Mouse (Mus musculus): ENCODE results near the gene Cd27. TPM values are rescaled to one million over a fixed set of nuclear protein-coding genes. Genes with fewer than 3 reads are reported as not detected.

Gene Cd27
- total and polyA plus RNA-seq, 3 experiments = 0.87 TPM; not detected in 2

GRCm38 (mm10) chr6:125253863-125254715 is 17.3 kb upstream of the Cd27 start:
- H3K4me1 ChIP-seq (ENCODE audit: insufficient read depth, low read depth, low read length) = peaks cover 13% of the 10 kb centered on the region
- no peak for ATAC-seq (ENCODE audit: extremely low read depth, insufficient number of reproducible peaks, low FRiP score, poor library complexity, severe bottlenecking)
- DNase-seq (ENCODE audit: low spot score) = no peak
- no peak overlapping the region for H3K4me3 ChIP-seq (ENCODE audit: low read depth, low read length)
- no peaks in the 10 kb centered on the region for H3K9me3 ChIP-seq (replicated peaks)
- TF ChIP-seq GATA1 (IDR thresholded peaks at IDR 0.05; ENCODE audit: borderline replicate concordance, low read length) (no peak), CTCF (IDR thresholded peaks at IDR 0.05; ENCODE audit: low read depth, low read length) (no peak), TAL1 (conservative IDR thresholded peaks at IDR 0.05; ENCODE audit: low read depth, low read length) (no peak), GATA2 (IDR thresholded peaks at IDR 0.05; ENCODE audit: borderline replicate concordance, low read depth, low read length) (no peak), POLR2AphosphoS5 (IDR thresholded peaks at IDR 0.05; ENCODE audit: insufficient replicate concordance, low read depth, low read length) (no peak)
- H3K36me3 ChIP-seq (replicated peaks) = no peaks in the 10 kb centered on the region
- H3K27me3 ChIP-seq (ENCODE audit: insufficient read depth, low read length) = peaks cover 18% of the 10 kb centered on the region; the same call in 1 of the 2 replicates

DNA sequence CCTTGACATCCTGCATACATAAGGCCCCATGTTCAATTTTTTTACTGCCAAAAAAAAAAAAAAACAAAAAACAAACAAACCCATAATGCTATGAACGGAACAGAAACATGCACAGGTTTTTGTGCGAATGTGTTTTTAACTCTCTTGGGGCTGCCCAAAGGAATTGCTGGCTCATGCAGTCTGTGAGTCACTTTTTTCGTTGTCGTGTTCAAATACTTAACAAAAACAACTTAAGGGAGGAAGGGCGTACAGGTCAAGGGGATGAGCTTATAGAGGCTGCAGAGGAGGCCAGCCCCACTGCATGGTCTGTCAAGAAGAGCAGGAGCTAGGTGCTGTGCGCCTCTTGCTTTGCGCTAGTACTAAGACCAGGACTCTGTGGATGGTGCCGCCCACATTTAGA is 15.9 kb upstream of the Cd27 start:
- peaks cover 9% of the 10 kb centered on the region; the same call in 1 of the 2 replicates for H3K27me3 ChIP-seq (ENCODE audit: insufficient read depth, low read length)
- no peak for DNase-seq (ENCODE audit: low spot score)
- ATAC-seq (ENCODE audit: extremely low read depth, insufficient number of reproducible peaks, low FRiP score, poor library complexity, severe bottlenecking) = no peak
- TF ChIP-seq GATA1 (IDR thresholded peaks at IDR 0.05; ENCODE audit: borderline replicate concordance, low read length) (no peak), TAL1 (conservative IDR thresholded peaks at IDR 0.05; ENCODE audit: low read depth, low read length) (no peak), POLR2AphosphoS5 (IDR thresholded peaks at IDR 0.05; ENCODE audit: insufficient replicate concordance, low read depth, low read length) (no peak), GATA2 (IDR thresholded peaks at IDR 0.05; ENCODE audit: borderline replicate concordance, low read depth, low read length) (no peak), CTCF (IDR thresholded peaks at IDR 0.05; ENCODE audit: low read depth, low read length) (no peak)
- H3K4me3 ChIP-seq (ENCODE audit: low read depth, low read length) = no peak overlapping the region
- H3K9me3 ChIP-seq (replicated peaks) = no peaks in the 10 kb centered on the region
- H3K36me3 ChIP-seq (replicated peaks) = no peaks in the 10 kb centered on the region
- peaks cover 13% of the 10 kb centered on the region for H3K4me1 ChIP-seq (ENCODE audit: insufficient read depth, low read depth, low read length)

GRCm38 (mm10) chr6:125252285-125252684 is 15.5 kb upstream of the Cd27 start:
- no peak for DNase-seq (ENCODE audit: low spot score)
- Histone ChIP-seq H3K4me1 (ENCODE audit: insufficient read depth, low read depth, low read length) (peaks cover 13% of the 10 kb centered on the region), H3K36me3 (replicated peaks) (no peaks in the 10 kb centered on the region), H3K4me3 (ENCODE audit: low read depth, low read length) (no peak overlapping the region), H3K27me3 (ENCODE audit: insufficient read depth, low read length) (peaks cover 8% of the 10 kb centered on the region; the same call in 1 of the 2 replicates), H3K9me3 (replicated peaks) (no peaks in the 10 kb centered on the region)
- TF ChIP-seq TAL1 (conservative IDR thresholded peaks at IDR 0.05; ENCODE audit: low read depth, low read length) (no peak), GATA1 (IDR thresholded peaks at IDR 0.05; ENCODE audit: borderline replicate concordance, low read length) (no peak), GATA2 (IDR thresholded peaks at IDR 0.05; ENCODE audit: borderline replicate concordance, low read depth, low read length) (no peak), POLR2AphosphoS5 (IDR thresholded peaks at IDR 0.05; ENCODE audit: insufficient replicate concordance, low read depth, low read length) (no peak)
- ATAC-seq (ENCODE audit: extremely low read depth, insufficient number of reproducible peaks, low FRiP score, poor library complexity, severe bottlenecking) = no peak

DNA sequence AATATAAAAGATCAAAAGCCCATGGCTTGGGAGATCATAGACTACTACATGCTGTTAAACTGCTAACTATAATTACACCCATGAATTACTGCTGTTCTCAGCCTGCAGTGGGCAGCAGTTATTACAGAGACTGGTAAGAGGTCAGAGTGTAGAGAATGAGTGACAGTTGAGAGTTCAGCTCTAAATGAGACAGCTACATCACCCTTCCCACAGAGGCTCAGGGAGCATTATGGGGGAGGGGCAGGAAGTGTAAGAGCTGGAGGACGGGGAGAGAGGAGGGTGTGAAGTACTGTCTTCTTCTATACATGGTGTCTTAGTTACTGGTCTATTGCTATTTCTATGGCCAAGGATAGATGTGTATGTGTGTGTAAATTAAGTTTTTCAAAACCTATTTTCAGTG is 7.7 kb upstream of the Cd27 start:
- peaks cover 7% of the 10 kb centered on the region for H3K36me3 ChIP-seq (replicated peaks)
- H3K4me3 ChIP-seq (ENCODE audit: low read depth, low read length) = no peak overlapping the region
- ATAC-seq (ENCODE audit: extremely low read depth, insufficient number of reproducible peaks, low FRiP score, poor library complexity, severe bottlenecking) (no peak), DNase-seq (ENCODE audit: low spot score) (no peak)
- H3K9me3 ChIP-seq (replicated peaks) = no peaks in the 10 kb centered on the region
- TF ChIP-seq TAL1 (conservative IDR thresholded peaks at IDR 0.05; ENCODE audit: low read depth, low read length) = no peak
- TF ChIP-seq CTCF (IDR thresholded peaks at IDR 0.05; ENCODE audit: low read depth, low read length) = no peak
- no peak for TF ChIP-seq GATA2 (IDR thresholded peaks at IDR 0.05; ENCODE audit: borderline replicate concordance, low read depth, low read length)
- TF ChIP-seq POLR2AphosphoS5 (IDR thresholded peaks at IDR 0.05; ENCODE audit: insufficient replicate concordance, low read depth, low read length) = no peak
- no peak for TF ChIP-seq GATA1 (IDR thresholded peaks at IDR 0.05; ENCODE audit: borderline replicate concordance, low read length)
- peaks cover 6% of the 10 kb centered on the region; the same call in 1 of the 2 replicates for H3K27me3 ChIP-seq (ENCODE audit: insufficient read depth, low read length)
- peaks cover 2% of the 10 kb centered on the region for H3K4me1 ChIP-seq (ENCODE audit: insufficient read depth, low read depth, low read length)

GRCm38 (mm10) chr6:125241566-125241965 is 4.8 kb upstream of the Cd27 start:
- TF ChIP-seq CTCF (IDR thresholded peaks at IDR 0.05; ENCODE audit: low read depth, low read length) (no peak), GATA1 (IDR thresholded peaks at IDR 0.05; ENCODE audit: borderline replicate concordance, low read length) (no peak), POLR2AphosphoS5 (IDR thresholded peaks at IDR 0.05; ENCODE audit: insufficient replicate concordance, low read depth, low read length) (no peak), TAL1 (conservative IDR thresholded peaks at IDR 0.05; ENCODE audit: low read depth, low read length) (no peak), GATA2 (IDR thresholded peaks at IDR 0.05; ENCODE audit: borderline replicate concordance, low read depth, low read length) (no peak)
- DNase-seq (ENCODE audit: low spot score) = no peak
- Histone ChIP-seq H3K4me1 (ENCODE audit: insufficient read depth, low read depth, low read length) (peaks cover 2% of the 10 kb centered on the region), H3K9me3 (replicated peaks) (no peaks in the 10 kb centered on the region), H3K4me3 (ENCODE audit: low read depth, low read length) (no peak overlapping the region), H3K27me3 (ENCODE audit: insufficient read depth, low read length) (peaks cover 6% of the 10 kb centered on the region; the same call in 1 of the 2 replicates), H3K36me3 (replicated peaks) (peaks cover 10% of the 10 kb centered on the region)
- no peak for ATAC-seq (ENCODE audit: extremely low read depth, insufficient number of reproducible peaks, low FRiP score, poor library complexity, severe bottlenecking)

GRCm38 (mm10) chr6:125240617-125241016 is 3.8 kb upstream of the Cd27 start:
- H3K36me3 ChIP-seq (replicated peaks) = peaks cover 15% of the 10 kb centered on the region
- DNase-seq (ENCODE audit: low spot score) = no peak
- H3K9me3 ChIP-seq (replicated peaks) = no peaks in the 10 kb centered on the region
- H3K4me1 ChIP-seq (ENCODE audit: insufficient read depth, low read depth, low read length) = peaks cover 2% of the 10 kb centered on the region
- ATAC-seq (ENCODE audit: extremely low read depth, insufficient number of reproducible peaks, low FRiP score, poor library complexity, severe bottlenecking) = no peak
- peaks cover 6% of the 10 kb centered on the region; the same call in 1 of the 2 replicates for H3K27me3 ChIP-seq (ENCODE audit: insufficient read depth, low read length)
- no peak for TF ChIP-seq POLR2AphosphoS5 (IDR thresholded peaks at IDR 0.05; ENCODE audit: insufficient replicate concordance, low read depth, low read length)
- no peak for TF ChIP-seq GATA2 (IDR thresholded peaks at IDR 0.05; ENCODE audit: borderline replicate concordance, low read depth, low read length)
- no peak for TF ChIP-seq CTCF (IDR thresholded peaks at IDR 0.05; ENCODE audit: low read depth, low read length)
- TF ChIP-seq GATA1 (IDR thresholded peaks at IDR 0.05; ENCODE audit: borderline replicate concordance, low read length) = no peak
- no peak for TF ChIP-seq TAL1 (conservative IDR thresholded peaks at IDR 0.05; ENCODE audit: low read depth, low read length)
- no peak overlapping the region for H3K4me3 ChIP-seq (ENCODE audit: low read depth, low read length)

Data from G1E (cell line).